Mouse (Mus musculus): Measurements from ENCODE around the gene 2810004N23Rik. TPM values are rescaled to one million over a fixed set of nuclear protein-coding genes. Genes with fewer than 3 reads are reported as not detected.
A peak's percentile ranks its signal among the peaks of the same experiment; 100 is the strongest.

Gene 2810004N23Rik
- polyA plus RNA-seq, 1 experiment: 27.1 TPM

DNA sequence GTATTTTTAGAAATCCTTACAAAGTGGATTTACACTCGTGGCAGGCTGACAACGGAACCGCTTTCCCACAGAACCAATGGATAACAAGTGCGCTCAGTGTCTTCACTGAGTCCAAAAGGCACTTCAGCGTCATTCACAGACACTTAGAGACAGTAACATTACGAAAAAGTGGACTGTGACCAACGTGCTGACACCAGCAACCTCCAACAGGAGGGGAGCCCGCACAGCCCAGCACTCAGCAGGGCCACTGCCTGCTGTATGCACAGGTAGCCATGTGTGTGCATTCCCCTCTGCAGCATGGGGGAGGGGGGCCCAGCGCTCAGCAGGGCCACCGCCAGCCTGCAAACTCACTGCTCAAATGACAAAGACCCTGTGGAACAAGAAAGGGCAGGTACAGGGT lies 23.5 kb downstream of the 2810004N23Rik start:
- no peak overlapping the region for H3K4me2 ChIP-seq (ENCODE audit: low read depth)
- peaks cover 8% of the 10 kb centered on the region for H3K36me3 ChIP-seq (ENCODE audit: control insufficient read depth, insufficient read depth)
- H3K4me3 ChIP-seq: no peak overlapping the region
- no peaks in the 10 kb centered on the region for H3K79me2 ChIP-seq (ENCODE audit: control insufficient read depth, insufficient read depth)
- no peak overlapping the region for H3ac ChIP-seq (ENCODE audit: control insufficient read depth, insufficient read length)
- no peak for TF ChIP-seq REST (IDR thresholded peaks at IDR 0.05; ENCODE audit: insufficient read depth, insufficient read length)
- TF ChIP-seq MYOD1 (IDR thresholded peaks at IDR 0.05; ENCODE audit: control insufficient read depth in 1 of 3, insufficient read length in 2 of 3, low read depth in 2 of 3): no peak
- TF ChIP-seq E2F4 (IDR thresholded peaks at IDR 0.05; ENCODE audit: insufficient read depth): no peak
- no peak for TF ChIP-seq SRF (IDR thresholded peaks at IDR 0.05; ENCODE audit: control insufficient read depth, insufficient read length, low read depth)
- no peak for TF ChIP-seq MYOG (IDR thresholded peaks at IDR 0.05; ENCODE audit: control insufficient read depth in 1 of 3, insufficient read depth in 1 of 3, insufficient read length in 2 of 3, low read depth in 2 of 3)
- TF ChIP-seq USF1 (IDR thresholded peaks at IDR 0.05; ENCODE audit: low read depth): no peak
- no peak for TF ChIP-seq TCF12 (IDR thresholded peaks at IDR 0.05; ENCODE audit: insufficient read depth, poor library complexity, severe bottlenecking)
- no peak for TF ChIP-seq MAX (IDR thresholded peaks at IDR 0.05; ENCODE audit: low read depth)
- no peak for TF ChIP-seq TCF3 (IDR thresholded peaks at IDR 0.05; ENCODE audit: insufficient read length, low read depth)
- TF ChIP-seq POLR2AphosphoS2 (IDR thresholded peaks at IDR 0.05; ENCODE audit: insufficient read length, low read depth): no peak
- TF ChIP-seq CEBPB (IDR thresholded peaks at IDR 0.05; ENCODE audit: insufficient read depth, poor library complexity, severe bottlenecking): no peak
- TF ChIP-seq POLR2A (IDR thresholded peaks at IDR 0.05; ENCODE audit: insufficient read length, low read depth): no peak
- no peaks in the 10 kb centered on the region for H3K27me3 ChIP-seq (ENCODE audit: control insufficient read depth, insufficient read depth, insufficient read length)

DNA sequence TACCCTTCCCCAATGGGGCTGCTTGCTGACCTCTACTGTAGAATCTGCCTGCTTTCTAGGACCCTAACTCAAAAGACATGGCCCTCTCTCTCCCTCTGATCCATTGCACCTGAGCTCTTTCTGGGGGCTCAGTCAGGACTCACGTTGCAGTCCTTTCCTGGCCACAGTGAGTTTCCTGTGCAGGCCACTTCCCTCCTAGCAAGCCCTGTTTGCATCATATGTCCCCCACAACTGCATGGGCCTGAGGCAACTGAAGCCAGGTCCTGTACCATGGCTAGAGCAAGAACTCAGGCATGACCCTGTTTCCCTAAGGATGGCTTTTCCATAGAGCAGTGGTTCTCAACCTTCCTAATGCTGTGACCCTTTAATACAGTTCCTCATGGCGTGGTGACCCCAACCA lies 25.0 kb downstream of the 2810004N23Rik start:
- Histone ChIP-seq H3K27me3 (ENCODE audit: control insufficient read depth, insufficient read depth, insufficient read length) (no peaks in the 10 kb centered on the region), H3ac (ENCODE audit: control insufficient read depth, insufficient read length) (no peak overlapping the region), H3K79me2 (ENCODE audit: control insufficient read depth, insufficient read depth) (no peaks in the 10 kb centered on the region), H3K4me2 (ENCODE audit: low read depth) (no peak overlapping the region), H3K4me3 (no peak overlapping the region), H3K36me3 (ENCODE audit: control insufficient read depth, insufficient read depth) (peaks cover 8% of the 10 kb centered on the region)
- TF ChIP-seq E2F4 (IDR thresholded peaks at IDR 0.05; ENCODE audit: insufficient read depth) (no peak), USF1 (IDR thresholded peaks at IDR 0.05; ENCODE audit: low read depth) (no peak), SRF (IDR thresholded peaks at IDR 0.05; ENCODE audit: control insufficient read depth, insufficient read length, low read depth) (no peak)

DNA sequence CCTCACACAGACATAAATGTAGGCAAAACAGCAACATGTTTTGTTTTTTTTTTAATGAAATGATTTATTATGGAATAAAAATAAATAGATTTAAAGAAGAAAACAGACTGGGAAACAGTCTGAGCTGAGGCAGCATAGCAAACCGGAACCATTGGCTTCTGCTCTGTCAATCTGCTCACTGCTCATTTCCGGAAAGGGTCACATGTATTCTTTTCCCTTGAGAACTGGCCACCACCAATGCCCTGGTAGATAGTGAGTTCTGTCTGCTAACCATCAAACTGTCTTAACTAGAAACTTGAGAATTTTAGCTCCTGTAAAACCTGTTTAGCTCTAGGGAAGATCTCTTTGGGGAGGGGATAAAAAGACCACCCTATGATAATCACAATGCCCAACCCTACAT lies 26.0 kb downstream of the 2810004N23Rik start:
- H3K36me3 ChIP-seq (ENCODE audit: control insufficient read depth, insufficient read depth): peaks cover 8% of the 10 kb centered on the region
- TF ChIP-seq REST (IDR thresholded peaks at IDR 0.05; ENCODE audit: insufficient read depth, insufficient read length) (no peak), E2F4 (IDR thresholded peaks at IDR 0.05; ENCODE audit: insufficient read depth) (no peak), TCF12 (IDR thresholded peaks at IDR 0.05; ENCODE audit: insufficient read depth, poor library complexity, severe bottlenecking) (no peak), USF1 (IDR thresholded peaks at IDR 0.05; ENCODE audit: low read depth) (no peak), POLR2A (IDR thresholded peaks at IDR 0.05; ENCODE audit: insufficient read length, low read depth) (no peak)
- H3K4me3 ChIP-seq: no peak overlapping the region
- no peaks in the 10 kb centered on the region for H3K27me3 ChIP-seq (ENCODE audit: control insufficient read depth, insufficient read depth, insufficient read length)
- no peaks in the 10 kb centered on the region for H3K79me2 ChIP-seq (ENCODE audit: control insufficient read depth, insufficient read depth)
- no peak overlapping the region for H3K4me2 ChIP-seq (ENCODE audit: low read depth)
- H3ac ChIP-seq (ENCODE audit: control insufficient read depth, insufficient read length): no peak overlapping the region

DNA sequence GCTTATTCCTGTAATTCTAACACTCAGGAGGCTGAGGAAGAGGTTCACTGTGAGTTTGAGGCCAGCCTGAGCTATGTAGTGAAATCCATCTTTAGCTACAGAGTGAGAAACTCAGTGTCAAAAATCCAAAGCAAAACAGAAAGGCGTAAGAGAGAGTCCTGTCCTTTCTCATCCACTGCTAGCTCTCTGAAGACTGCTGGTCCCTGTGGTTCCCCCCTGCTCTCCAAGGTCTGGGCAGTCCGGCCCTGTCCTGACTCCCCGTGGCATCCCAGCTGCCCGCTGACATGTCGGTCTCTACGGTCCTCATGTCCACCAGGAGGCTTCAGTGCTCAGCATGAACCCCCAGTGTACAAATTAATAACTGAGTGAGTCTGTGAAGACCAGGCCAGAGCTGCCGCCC lies 26.6 kb downstream of the 2810004N23Rik start:
- no peak overlapping the region for H3K4me2 ChIP-seq (ENCODE audit: low read depth)
- TF ChIP-seq TCF12 (IDR thresholded peaks at IDR 0.05; ENCODE audit: insufficient read depth, poor library complexity, severe bottlenecking) (no peak), REST (IDR thresholded peaks at IDR 0.05; ENCODE audit: insufficient read depth, insufficient read length) (no peak), POLR2AphosphoS2 (IDR thresholded peaks at IDR 0.05; ENCODE audit: insufficient read length, low read depth) (peak; percentile 70)

DNA sequence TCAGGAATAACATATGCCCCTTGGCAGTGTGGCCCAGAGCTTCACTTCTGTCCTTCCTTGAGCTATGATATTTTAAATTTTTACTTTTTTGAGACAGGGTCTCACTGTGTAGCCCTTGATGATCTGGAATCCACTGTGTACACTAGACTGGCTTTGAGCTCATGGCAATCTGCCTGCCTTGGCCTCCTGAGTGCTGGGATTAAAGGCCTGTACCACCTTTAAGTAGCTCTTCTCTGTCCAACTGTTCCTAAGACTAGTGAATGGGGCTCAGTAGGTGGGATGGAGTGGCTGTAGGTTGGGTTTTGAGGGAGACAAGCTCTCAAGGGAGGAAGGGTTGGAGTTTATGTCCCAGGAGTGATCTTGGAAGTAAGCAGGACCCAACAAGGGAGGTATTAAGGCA lies 27.1 kb downstream of the 2810004N23Rik start:
- H3ac ChIP-seq (ENCODE audit: control insufficient read depth, insufficient read length): no peak overlapping the region
- H3K4me3 ChIP-seq: no peak overlapping the region
- peaks cover 8% of the 10 kb centered on the region for H3K36me3 ChIP-seq (ENCODE audit: control insufficient read depth, insufficient read depth)
- no peaks in the 10 kb centered on the region for H3K79me2 ChIP-seq (ENCODE audit: control insufficient read depth, insufficient read depth)
- no peak overlapping the region for H3K4me2 ChIP-seq (ENCODE audit: low read depth)
- H3K27me3 ChIP-seq (ENCODE audit: control insufficient read depth, insufficient read depth, insufficient read length): no peaks in the 10 kb centered on the region
- no peak for TF ChIP-seq POLR2AphosphoS2 (IDR thresholded peaks at IDR 0.05; ENCODE audit: insufficient read length, low read depth)
- no peak for TF ChIP-seq MYOG (IDR thresholded peaks at IDR 0.05; ENCODE audit: control insufficient read depth in 1 of 3, insufficient read depth in 1 of 3, insufficient read length in 2 of 3, low read depth in 2 of 3)
- TF ChIP-seq MYOD1 (IDR thresholded peaks at IDR 0.05; ENCODE audit: control insufficient read depth in 1 of 3, insufficient read length in 2 of 3, low read depth in 2 of 3): no peak
- TF ChIP-seq POLR2A (IDR thresholded peaks at IDR 0.05; ENCODE audit: insufficient read length, low read depth): no peak
- no peak for TF ChIP-seq REST (IDR thresholded peaks at IDR 0.05; ENCODE audit: insufficient read depth, insufficient read length)
- no peak for TF ChIP-seq MAX (IDR thresholded peaks at IDR 0.05; ENCODE audit: low read depth)
- TF ChIP-seq TCF3 (IDR thresholded peaks at IDR 0.05; ENCODE audit: insufficient read length, low read depth): no peak
- no peak for TF ChIP-seq TCF12 (IDR thresholded peaks at IDR 0.05; ENCODE audit: insufficient read depth, poor library complexity, severe bottlenecking)
- no peak for TF ChIP-seq SRF (IDR thresholded peaks at IDR 0.05; ENCODE audit: control insufficient read depth, insufficient read length, low read depth)
- no peak for TF ChIP-seq E2F4 (IDR thresholded peaks at IDR 0.05; ENCODE audit: insufficient read depth)
- no peak for TF ChIP-seq CEBPB (IDR thresholded peaks at IDR 0.05; ENCODE audit: insufficient read depth, poor library complexity, severe bottlenecking)
- TF ChIP-seq USF1 (IDR thresholded peaks at IDR 0.05; ENCODE audit: low read depth): no peak

More for the DNA sequence above, 26.6 kb downstream of the 2810004N23Rik start:
- Histone ChIP-seq H3K79me2 (ENCODE audit: control insufficient read depth, insufficient read depth) (no peaks in the 10 kb centered on the region), H3K27me3 (ENCODE audit: control insufficient read depth, insufficient read depth, insufficient read length) (no peaks in the 10 kb centered on the region), H3ac (ENCODE audit: control insufficient read depth, insufficient read length) (no peak overlapping the region), H3K4me3 (no peak overlapping the region), H3K36me3 (ENCODE audit: control insufficient read depth, insufficient read depth) (peaks cover 8% of the 10 kb centered on the region)

All from myocyte (in vitro differentiated cells).